Mouse (Mus musculus) midbrain, embryonic 12.5 days (tissue): ENCODE results near the gene Ptgir. TPM values are rescaled to one million over a fixed set of nuclear protein-coding genes. Genes with fewer than 3 reads are reported as not detected.

Experiments used
- ATAC-seq: fragments of 200-750 bp; cut with Nextera tagmentation; 2 replicates; pipeline ENCODE4 v1.8.0; 2017; ENCODE audit warnings: low read depth, moderate TSS enrichment, moderate library complexity; ENCODE audit not compliant: low FRiP score
- H3K27ac ChIP-seq: fragments of 300-500 bp; sonication (generic); replicated peaks from 2 replicates; pipeline ENCODE4 v1.5.1; 2016; ENCODE audit warnings: mild to moderate bottlenecking
- H3K27me3 ChIP-seq: fragments of 300-500 bp; sonication (generic); 2 replicates; pipeline ENCODE4 v1.6.1; 2016; ENCODE audit warnings: mild to moderate bottlenecking
- H3K36me3 ChIP-seq: fragments of 300-500 bp; sonication (generic); 2 replicates; pipeline ENCODE4 v1.6.1; 2016
- H3K4me1 ChIP-seq: fragments of 300-500 bp; sonication (generic); 2 replicates; pipeline ENCODE4 v1.6.1; 2016
- H3K4me2 ChIP-seq: fragments of 300-500 bp; sonication (generic); replicated peaks from 2 replicates; pipeline ENCODE4 v1.6.1; 2016; ENCODE audit warnings: mild to moderate bottlenecking, moderate library complexity
- H3K4me3 ChIP-seq: fragments of 300-500 bp; sonication (generic); 2 replicates; pipeline ENCODE4 v1.5.1; 2016; ENCODE audit warnings: mild to moderate bottlenecking
- H3K9ac ChIP-seq: fragments of 300-500 bp; sonication (generic); replicated peaks from 2 replicates; pipeline ENCODE4 v1.6.1; 2016; ENCODE audit warnings: mild to moderate bottlenecking, moderate library complexity
- H3K9me3 ChIP-seq: fragments of 300-500 bp; sonication (generic); 2 replicates; pipeline ENCODE4 v1.6.1; 2016; ENCODE audit warnings: mild to moderate bottlenecking
- whole genome bisulfite sequencing: fragments of 180-500 bp; shearing (Covaris S2); methylation state at CpG from one replicate; pipeline ENCODE4 v1.1.7; 2016; 5-methylcytosine and 5-hydroxymethylcytosine counted together
- polyA plus RNA-seq: library from polyadenylated mRNA; unstranded; fragments of >200 nt; fragmentation: Nextera tagmentation; extraction: Ambion mirVana; gene quantifications from 2 replicates; pipeline ENCODE4 v1.2.1, GENCODE M21; 2016

Gene Ptgir
- polyA plus RNA-seq, 1 experiment from 2014 or later: 1.2 TPM

- H3K27ac ChIP-seq: no peak overlapping the region; the same call in 1 of the 2 replicates
- peak overlapping the region; percentile 83 for H3K9ac ChIP-seq
- no peaks in the 10 kb centered on the region for H3K9me3 ChIP-seq
- ATAC-seq: no peak
- WGBS: 8% methylated on average over 11 of the region's 11 CpGs
- peak overlapping the region; percentile 77 for H3K4me3 ChIP-seq
- peak overlapping the region; percentile 88 for H3K4me2 ChIP-seq
- no peaks in the 10 kb centered on the region for H3K27me3 ChIP-seq
- H3K4me1 ChIP-seq: peaks cover 31% of the 10 kb centered on the region
- H3K36me3 ChIP-seq: peaks cover 9% of the 10 kb centered on the region; the same call in 1 of the 2 replicates
Observed at GRCm38 (mm10) chr7:16876006-16876405, 30.3 kb upstream of the Ptgir start.

- ATAC-seq: no peak
- no peaks in the 10 kb centered on the region for H3K9me3 ChIP-seq
- H3K4me1 ChIP-seq: peaks cover 31% of the 10 kb centered on the region
- peaks cover 11% of the 10 kb centered on the region; the same call in 1 of the 2 replicates for H3K36me3 ChIP-seq
- peak overlapping the region; percentile 83 for H3K9ac ChIP-seq
- H3K4me3 ChIP-seq: peak overlapping the region; percentile 77
- H3K27me3 ChIP-seq: no peaks in the 10 kb centered on the region
- H3K4me2 ChIP-seq: peak overlapping the region; percentile 88
- H3K27ac ChIP-seq: no peak overlapping the region
- WGBS: 5% methylated on average over 12 of the region's 13 CpGs
Observed at GRCm38 (mm10) chr7:16876608-16877007, 29.7 kb upstream of the Ptgir start.

GRCm38 (mm10) chr7:16877717-16878116, 28.6 kb upstream of the Ptgir start:
- no peak for ATAC-seq
- peaks cover 5% of the 10 kb centered on the region for H3K27me3 ChIP-seq
- H3K9ac ChIP-seq: no peak overlapping the region
- no peak overlapping the region for H3K4me2 ChIP-seq
- no peak overlapping the region for H3K4me3 ChIP-seq
- H3K27ac ChIP-seq: no peak overlapping the region
- H3K36me3 ChIP-seq: 0 out of 2 replicates have a peak, but pooled peaks cover 4% of the 10 kb centered on the region
- H3K4me1 ChIP-seq: peaks cover 31% of the 10 kb centered on the region
- no peaks in the 10 kb centered on the region for H3K9me3 ChIP-seq
- 89% methylated on average over 3 of the region's 3 CpGs for WGBS

GRCm38 (mm10) chr7:16879796-16880547, 26.3 kb upstream of the Ptgir start:
- Histone ChIP-seq H3K4me1 (peaks cover 31% of the 10 kb centered on the region), H3K9ac (peak overlapping the region; percentile 39; the same call in 1 of the 2 replicates), H3K27ac (peak overlapping the region; percentile 81), H3K9me3 (no peaks in the 10 kb centered on the region), H3K36me3 (peaks cover 10% of the 10 kb centered on the region; the same call in 1 of the 2 replicates), H3K27me3 (peaks cover 28% of the 10 kb centered on the region), H3K4me2 (peak overlapping the region; percentile 26), H3K4me3 (peak overlapping the region; percentile 15)
- 17% methylated on average over 8 of the region's 9 CpGs for WGBS
- peak; percentile 55 for ATAC-seq

GRCm38 (mm10) chr7:16880615-16881014, 25.7 kb upstream of the Ptgir start:
- Histone ChIP-seq H3K4me3 (no peak overlapping the region), H3K27me3 (peaks cover 34% of the 10 kb centered on the region), H3K27ac (peak overlapping the region; percentile 81), H3K9me3 (peaks cover 4% of the 10 kb centered on the region), H3K36me3 (peaks cover 17% of the 10 kb centered on the region), H3K4me1 (peaks cover 30% of the 10 kb centered on the region), H3K9ac (peak overlapping the region; percentile 39; the same call in 1 of the 2 replicates), H3K4me2 (peak overlapping the region; percentile 26; the same call in 1 of the 2 replicates)
- 10% methylated on average over 5 of the region's 5 CpGs for WGBS
- ATAC-seq: no peak

- no peak for ATAC-seq
- 97% methylated on average over 6 of the region's 6 CpGs for WGBS
- no peak overlapping the region for H3K4me2 ChIP-seq
- peaks cover 13% of the 10 kb centered on the region for H3K4me1 ChIP-seq
- no peak overlapping the region for H3K9ac ChIP-seq
- H3K27ac ChIP-seq: no peak overlapping the region
- peaks cover 59% of the 10 kb centered on the region for H3K27me3 ChIP-seq
- H3K9me3 ChIP-seq: peaks cover 9% of the 10 kb centered on the region
- no peak overlapping the region for H3K4me3 ChIP-seq
- H3K36me3 ChIP-seq: peaks cover 38% of the 10 kb centered on the region
Observed at GRCm38 (mm10) chr7:16883162-16883561, 23.1 kb upstream of the Ptgir start.

- H3K36me3 ChIP-seq: peaks cover 38% of the 10 kb centered on the region
- H3K4me2 ChIP-seq: no peak overlapping the region
- H3K4me1 ChIP-seq: peaks cover 13% of the 10 kb centered on the region
- H3K9me3 ChIP-seq: peaks cover 9% of the 10 kb centered on the region
- H3K27ac ChIP-seq: no peak overlapping the region
- peaks cover 70% of the 10 kb centered on the region for H3K27me3 ChIP-seq
- H3K4me3 ChIP-seq: no peak overlapping the region
- 71% methylated on average over 4 of the region's 4 CpGs for WGBS
- no peak overlapping the region for H3K9ac ChIP-seq
- ATAC-seq: no peak
Observed at GRCm38 (mm10) chr7:16884334-16884733, 22.0 kb upstream of the Ptgir start.

GRCm38 (mm10) chr7:16885271-16885776, 21.0 kb upstream of the Ptgir start:
- ATAC-seq: peak; percentile 61
- Histone ChIP-seq H3K4me3 (peak overlapping the region; percentile 32), H3K36me3 (peaks cover 38% of the 10 kb centered on the region), H3K9me3 (peaks cover 9% of the 10 kb centered on the region), H3K27me3 (peaks cover 79% of the 10 kb centered on the region), H3K9ac (no peak overlapping the region; the same call in 1 of the 2 replicates), H3K4me2 (peak overlapping the region; percentile 37), H3K4me1 (peaks cover 4% of the 10 kb centered on the region), H3K27ac (no peak overlapping the region)
- WGBS: 11% methylated on average over 76 of the region's 95 CpGs

GRCm38 (mm10) chr7:16885905-16886304, 20.4 kb upstream of the Ptgir start:
- no peak overlapping the region for H3K27ac ChIP-seq
- ATAC-seq: 0 out of 2 replicates have a peak, but pooled peaks have one; percentile 5
- H3K4me1 ChIP-seq: peaks cover 4% of the 10 kb centered on the region
- H3K9me3 ChIP-seq: peaks cover 9% of the 10 kb centered on the region
- H3K36me3 ChIP-seq: peaks cover 38% of the 10 kb centered on the region
- 37% methylated on average over 55 of the region's 59 CpGs for WGBS
- H3K4me3 ChIP-seq: peak overlapping the region; percentile 32
- H3K4me2 ChIP-seq: no peak overlapping the region
- no peak overlapping the region for H3K9ac ChIP-seq
- H3K27me3 ChIP-seq: peaks cover 85% of the 10 kb centered on the region

GRCm38 (mm10) chr7:16890536-16890935, 15.8 kb upstream of the Ptgir start:
- Histone ChIP-seq H3K9ac (peak overlapping the region; percentile 41), H3K27me3 (peaks cover 92% of the 10 kb centered on the region), H3K27ac (peak overlapping the region; percentile 55; the same call in 1 of the 2 replicates), H3K9me3 (peaks cover 6% of the 10 kb centered on the region), H3K4me2 (peak overlapping the region; percentile 58; the same call in 1 of the 2 replicates), H3K4me1 (peaks cover 40% of the 10 kb centered on the region), H3K4me3 (peak overlapping the region; percentile 35; the same call in 1 of the 2 replicates), H3K36me3 (peaks cover 22% of the 10 kb centered on the region)
- 40% methylated on average over 6 of the region's 6 CpGs for WGBS
- ATAC-seq: no peak

- H3K9me3 ChIP-seq: peaks cover 2% of the 10 kb centered on the region
- H3K4me1 ChIP-seq: peaks cover 41% of the 10 kb centered on the region
- peaks cover 18% of the 10 kb centered on the region for H3K36me3 ChIP-seq
- H3K4me3 ChIP-seq: peak overlapping the region; percentile 35
- H3K4me2 ChIP-seq: peak overlapping the region; percentile 58
- H3K27me3 ChIP-seq: peaks cover 88% of the 10 kb centered on the region
- ATAC-seq: no peak
- peak overlapping the region; percentile 55; the same call in 1 of the 2 replicates for H3K27ac ChIP-seq
- 2% methylated on average over 23 of the region's 23 CpGs for WGBS
- H3K9ac ChIP-seq: peak overlapping the region; percentile 41
Observed at GRCm38 (mm10) chr7:16890944-16891343, 15.3 kb upstream of the Ptgir start.
